Mouse (Mus musculus): Measurements from ENCODE around the gene Foxl2. TPM values are rescaled to one million over a fixed set of nuclear protein-coding genes. Genes with fewer than 3 reads are reported as not detected.

The Foxl2 gene
- polyA plus RNA-seq (2015; fragmentation: Nextera tagmentation; extraction: Ambion mirVana), result 0.61 TPM in 2 replicates

DNA sequence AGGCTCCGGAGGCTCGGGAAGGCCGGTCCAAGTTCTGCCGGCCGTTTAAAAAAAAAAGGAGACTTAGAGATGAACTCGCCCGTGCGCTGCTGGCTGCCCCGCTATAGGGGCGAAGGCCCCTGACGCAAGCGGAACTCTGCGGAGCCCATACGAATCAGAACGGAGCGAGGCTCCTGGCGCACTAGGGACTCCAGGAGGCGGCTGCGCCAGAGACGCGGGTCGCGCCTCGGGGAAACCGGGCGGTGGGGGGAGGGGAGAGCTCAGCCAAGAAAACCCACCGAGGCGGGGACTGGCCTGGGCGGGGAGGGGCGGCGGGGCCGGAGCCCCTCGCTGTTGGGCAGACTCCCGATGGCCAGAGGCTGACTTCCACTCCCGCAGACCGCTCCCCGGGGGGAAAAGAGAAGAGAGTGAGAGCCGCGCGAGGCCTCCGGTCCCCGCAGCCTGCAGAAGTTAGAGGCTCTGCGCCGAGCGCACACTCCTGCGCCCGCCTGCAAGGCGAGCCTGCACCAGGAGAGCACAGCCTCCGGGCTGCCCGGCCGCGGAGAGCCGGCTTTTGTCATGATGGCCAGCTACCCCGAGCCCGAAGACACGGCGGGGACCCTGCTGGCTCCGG, at the start of gene Foxl2:
TSS of gene Foxl2 (plus strand) at position 186 of the 613 bp plus-strand sequence.
- peak; percentile 37 for ATAC-seq (ENCODE audit: low FRiP score)
- no peaks in the 10 kb centered on the region for H3K36me3 ChIP-seq
- peaks cover 35% of the 10 kb centered on the region for H3K4me1 ChIP-seq (replicated peaks)
- 0% methylated on average over 47 of the region's 58 CpGs for WGBS
- H3K9ac ChIP-seq, result peak within 1 kb of the TSS; percentile 56
- H3K27ac ChIP-seq, result peak within 1 kb of the TSS; percentile 60; the same call in 1 of the 2 replicates
- H3K9me3 ChIP-seq, result no peaks in the 10 kb centered on the region
- peak within 1 kb of the TSS; percentile 57 for H3K4me2 ChIP-seq
- peak within 1 kb of the TSS; percentile 39 for H3K4me3 ChIP-seq
- peaks cover 94% of the 10 kb centered on the region for H3K27me3 ChIP-seq

DNA sequence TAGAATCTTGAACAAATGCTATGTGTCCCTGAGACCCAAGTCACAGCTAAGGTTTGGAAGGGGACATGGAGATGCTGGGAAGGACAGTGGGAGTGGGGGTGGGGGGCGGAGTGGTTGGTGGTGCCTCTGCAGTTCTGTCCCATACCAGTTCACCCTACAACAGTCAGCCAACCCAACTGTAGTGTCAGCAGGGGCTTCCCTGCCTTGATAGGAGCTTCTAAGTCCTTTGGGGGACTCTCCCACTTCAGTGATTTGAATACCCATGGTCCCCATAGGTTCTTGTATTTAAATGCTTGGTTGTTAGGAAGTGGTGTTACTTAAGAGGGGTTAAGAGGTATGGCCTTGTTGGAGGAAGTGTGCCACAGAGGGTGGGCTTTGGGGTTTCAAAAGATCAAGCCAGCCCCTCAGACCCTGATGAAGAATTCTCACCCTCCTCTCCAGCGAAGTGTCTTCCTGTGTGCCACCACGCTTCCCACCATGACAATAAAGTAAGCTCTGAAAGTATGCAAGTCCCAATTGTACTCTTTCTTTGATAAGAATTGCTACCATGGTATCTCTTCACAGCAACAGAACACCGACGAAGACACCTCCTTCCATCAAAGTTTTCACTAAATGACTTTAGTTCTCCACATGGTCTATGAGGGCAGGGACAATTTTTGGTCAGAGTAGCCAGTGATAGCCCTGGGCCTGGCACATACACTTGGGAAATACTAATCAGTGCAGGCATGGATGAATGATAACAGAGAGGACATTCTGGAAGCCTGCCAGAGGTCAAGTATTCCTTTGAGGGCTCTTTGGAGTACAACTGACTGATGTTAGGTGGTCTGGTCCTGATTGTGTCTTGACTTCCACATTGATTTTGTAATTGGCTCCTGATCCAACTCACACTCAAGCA, 34.2 kb upstream of the Foxl2 start:
- Histone ChIP-seq H3K4me3 (no peak overlapping the region), H3K27ac (no peak overlapping the region), H3K9me3 (no peaks in the 10 kb centered on the region), H3K4me2 (no peak overlapping the region), H3K4me1 (replicated peaks) (no peaks in the 10 kb centered on the region), H3K36me3 (no peaks in the 10 kb centered on the region), H3K9ac (no peak overlapping the region), H3K27me3 (no peaks in the 10 kb centered on the region)
- 93% methylated on average over 5 of the region's 5 CpGs for WGBS
- ATAC-seq (ENCODE audit: low FRiP score), result no peak

DNA sequence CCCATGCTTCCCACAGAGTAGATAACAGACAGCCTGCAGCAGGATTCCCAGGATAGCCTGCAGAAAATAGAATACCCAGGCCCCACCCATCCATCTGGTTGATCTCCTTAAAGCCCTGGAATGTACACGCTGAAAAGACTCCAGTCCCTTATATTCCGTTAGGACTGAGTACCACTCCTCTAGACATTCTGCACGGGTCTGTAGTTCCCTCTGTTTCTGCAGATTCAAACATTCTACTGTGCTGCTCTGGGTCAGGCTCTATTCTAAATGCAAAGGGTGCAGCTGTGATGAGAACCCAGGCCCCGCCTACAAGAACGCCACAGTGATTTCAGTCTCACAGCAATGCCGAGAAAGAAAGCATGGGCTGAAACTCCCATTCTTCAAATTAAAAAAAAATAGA, 32.0 kb upstream of the Foxl2 start:
- no peaks in the 10 kb centered on the region for H3K27me3 ChIP-seq
- no peak overlapping the region for H3K4me2 ChIP-seq
- H3K36me3 ChIP-seq, result no peaks in the 10 kb centered on the region
- H3K4me3 ChIP-seq, result no peak overlapping the region
- H3K27ac ChIP-seq, result no peak overlapping the region
- no peaks in the 10 kb centered on the region for H3K9me3 ChIP-seq
- H3K9ac ChIP-seq, result no peak overlapping the region
- no peak for ATAC-seq (ENCODE audit: low FRiP score)
- WGBS, result 40% methylated on average over 6 of the region's 6 CpGs
- H3K4me1 ChIP-seq (replicated peaks), result no peaks in the 10 kb centered on the region

DNA sequence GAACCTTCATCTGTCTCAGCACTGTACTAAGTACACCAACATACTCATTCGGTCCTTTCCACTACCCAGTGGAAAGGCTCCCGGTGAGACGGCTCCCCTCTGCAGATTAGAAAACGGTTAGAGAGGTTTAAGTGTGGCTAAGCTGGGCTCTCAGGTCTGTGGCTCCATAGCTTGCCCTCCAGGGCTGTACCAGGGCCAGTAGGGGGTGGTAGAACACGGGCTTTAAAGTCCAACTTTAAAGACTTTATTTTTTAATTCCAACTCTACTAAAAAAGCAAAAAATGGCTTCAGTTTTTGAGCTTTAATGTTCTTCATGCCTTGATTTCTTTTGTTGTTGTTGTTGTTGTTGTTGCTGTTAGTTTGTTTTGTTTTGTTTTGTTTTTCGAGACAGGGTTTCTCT, 30.9 kb upstream of the Foxl2 start:
- H3K4me2 ChIP-seq, result no peak overlapping the region
- 72% methylated on average over 6 of the region's 6 CpGs for WGBS
- no peak overlapping the region for H3K9ac ChIP-seq
- no peak overlapping the region for H3K27ac ChIP-seq
- no peak for ATAC-seq (ENCODE audit: low FRiP score)
- no peaks in the 10 kb centered on the region for H3K27me3 ChIP-seq
- no peaks in the 10 kb centered on the region for H3K36me3 ChIP-seq
- no peaks in the 10 kb centered on the region for H3K4me1 ChIP-seq (replicated peaks)
- no peaks in the 10 kb centered on the region for H3K9me3 ChIP-seq
- H3K4me3 ChIP-seq, result no peak overlapping the region

DNA sequence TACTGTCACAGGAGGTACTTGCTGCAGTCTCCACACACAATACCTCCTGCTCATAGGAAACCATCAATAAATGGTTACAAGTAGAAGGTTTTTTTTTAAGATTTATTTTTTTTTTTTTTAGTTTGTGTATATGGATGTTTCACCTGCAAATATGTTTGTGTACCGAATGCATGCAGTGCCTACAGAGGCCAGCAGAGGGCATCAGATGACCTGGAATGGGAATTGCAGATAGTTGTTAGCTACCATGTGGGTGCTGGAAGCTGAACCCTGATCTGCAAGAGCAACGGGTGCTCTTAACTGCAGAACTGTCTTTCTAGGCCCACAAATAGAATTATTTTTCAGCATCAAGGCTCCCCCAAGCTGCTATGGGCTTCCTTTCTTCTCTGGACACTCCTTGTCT, 25.6 kb upstream of the Foxl2 start:
- Histone ChIP-seq H3K4me1 (replicated peaks) (no peaks in the 10 kb centered on the region), H3K27me3 (no peaks in the 10 kb centered on the region), H3K36me3 (no peaks in the 10 kb centered on the region), H3K9ac (no peak overlapping the region), H3K27ac (no peak overlapping the region), H3K4me2 (no peak overlapping the region), H3K4me3 (no peak overlapping the region), H3K9me3 (no peaks in the 10 kb centered on the region)
- ATAC-seq (ENCODE audit: low FRiP score), result no peak
- WGBS, result 94% methylated on average over 2 of the region's 2 CpGs

DNA sequence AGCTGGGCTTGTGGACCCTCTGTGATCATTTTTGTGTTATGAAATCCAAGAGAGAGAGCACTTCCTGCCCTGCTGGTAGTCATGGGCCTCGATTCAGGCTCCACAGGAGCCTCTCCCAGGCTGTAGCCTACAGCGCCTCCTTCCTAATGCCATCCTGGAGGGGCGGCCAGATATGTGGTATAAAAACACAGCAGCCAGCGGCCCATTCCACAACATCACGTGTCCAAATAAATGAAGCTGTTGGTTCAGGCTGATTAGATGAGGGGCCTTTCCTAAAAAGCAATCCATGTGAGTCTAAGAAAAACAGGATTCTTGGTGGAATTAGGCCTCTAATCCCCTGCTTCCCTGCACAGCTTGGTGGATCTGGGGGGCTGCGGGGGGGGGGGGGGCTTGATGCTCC, 22.2 kb upstream of the Foxl2 start:
- H3K4me3 ChIP-seq, result no peak overlapping the region
- ATAC-seq (ENCODE audit: low FRiP score), result no peak
- no peaks in the 10 kb centered on the region for H3K4me1 ChIP-seq (replicated peaks)
- H3K9me3 ChIP-seq, result no peaks in the 10 kb centered on the region
- H3K9ac ChIP-seq, result no peak overlapping the region
- no peak overlapping the region for H3K4me2 ChIP-seq
- 40% methylated on average over 6 of the region's 6 CpGs for WGBS
- no peaks in the 10 kb centered on the region for H3K36me3 ChIP-seq
- 0 out of 2 replicates have a peak, but pooled peaks cover 3% of the 10 kb centered on the region for H3K27me3 ChIP-seq
- H3K27ac ChIP-seq, result no peak overlapping the region

DNA sequence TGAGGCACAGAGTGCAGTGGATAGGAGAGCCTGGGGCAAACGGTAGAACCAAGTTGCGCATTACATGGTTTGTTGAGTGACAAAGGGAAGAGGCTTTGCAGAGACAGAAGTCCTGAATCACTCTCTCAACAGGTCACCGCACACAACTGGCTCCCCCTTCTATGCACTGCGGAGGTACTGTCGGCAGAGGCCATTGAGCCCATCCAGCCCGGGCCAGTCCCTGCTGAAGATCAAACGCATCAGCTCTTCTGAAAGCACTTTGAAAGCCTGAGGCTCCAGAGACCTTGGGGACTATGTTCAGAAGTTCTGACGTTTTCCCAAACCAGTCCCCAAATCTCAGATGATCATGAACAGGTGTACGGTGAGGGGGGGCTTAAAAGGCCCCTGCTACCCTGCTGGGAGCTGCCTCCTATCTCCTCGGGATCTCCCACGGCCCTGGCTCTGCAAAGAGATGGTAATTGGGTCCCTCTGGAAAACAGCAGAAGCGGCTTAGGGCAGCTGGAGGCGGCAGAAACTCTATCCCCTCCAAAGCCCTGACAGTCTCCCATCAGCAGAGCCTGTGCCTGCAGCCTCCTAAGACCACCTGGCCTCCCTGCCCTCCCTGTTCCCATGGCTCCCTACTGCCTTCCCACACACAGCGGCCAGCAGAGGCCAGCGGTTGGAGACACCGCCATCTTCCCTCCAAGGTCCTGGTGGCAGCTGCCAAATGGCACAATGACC, 19.7 kb upstream of the Foxl2 start:
- no peaks in the 10 kb centered on the region for H3K4me1 ChIP-seq (replicated peaks)
- no peak overlapping the region for H3K27ac ChIP-seq
- no peak overlapping the region for H3K4me3 ChIP-seq
- ATAC-seq (ENCODE audit: low FRiP score), result no peak
- 0 out of 2 replicates have a peak, but pooled peaks cover 3% of the 10 kb centered on the region for H3K27me3 ChIP-seq
- no peak overlapping the region for H3K9ac ChIP-seq
- H3K9me3 ChIP-seq, result no peaks in the 10 kb centered on the region
- no peak overlapping the region for H3K4me2 ChIP-seq
- H3K36me3 ChIP-seq, result no peaks in the 10 kb centered on the region
- 23% methylated on average over 16 of the region's 16 CpGs for WGBS

DNA sequence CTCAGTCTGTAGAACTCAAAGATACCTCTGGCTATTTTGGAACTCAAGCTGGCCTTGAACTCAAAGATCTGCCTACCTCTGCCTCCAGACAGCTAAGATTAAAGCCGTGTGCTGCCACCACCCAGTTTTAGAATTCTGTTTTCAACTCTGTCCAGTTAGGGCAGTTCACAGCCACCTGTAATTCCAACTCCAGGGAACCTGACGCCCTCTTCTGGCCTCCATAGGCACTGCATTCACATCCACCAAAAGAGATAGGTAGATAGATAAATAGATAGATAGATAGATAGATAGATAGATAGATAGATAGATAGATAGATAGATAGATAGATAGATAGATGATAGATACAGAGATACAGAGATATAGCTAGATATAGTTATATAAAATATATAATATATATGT, 15.8 kb upstream of the Foxl2 start:
- Histone ChIP-seq H3K4me3 (no peak overlapping the region), H3K27ac (no peak overlapping the region), H3K27me3 (0 out of 2 replicates have a peak, but pooled peaks cover 3% of the 10 kb centered on the region), H3K4me2 (no peak overlapping the region), H3K4me1 (replicated peaks) (no peaks in the 10 kb centered on the region), H3K9me3 (no peaks in the 10 kb centered on the region), H3K36me3 (no peaks in the 10 kb centered on the region), H3K9ac (no peak overlapping the region)
- WGBS, result 30% methylated on average over 2 of the region's 2 CpGs
- ATAC-seq (ENCODE audit: low FRiP score), result no peak

DNA sequence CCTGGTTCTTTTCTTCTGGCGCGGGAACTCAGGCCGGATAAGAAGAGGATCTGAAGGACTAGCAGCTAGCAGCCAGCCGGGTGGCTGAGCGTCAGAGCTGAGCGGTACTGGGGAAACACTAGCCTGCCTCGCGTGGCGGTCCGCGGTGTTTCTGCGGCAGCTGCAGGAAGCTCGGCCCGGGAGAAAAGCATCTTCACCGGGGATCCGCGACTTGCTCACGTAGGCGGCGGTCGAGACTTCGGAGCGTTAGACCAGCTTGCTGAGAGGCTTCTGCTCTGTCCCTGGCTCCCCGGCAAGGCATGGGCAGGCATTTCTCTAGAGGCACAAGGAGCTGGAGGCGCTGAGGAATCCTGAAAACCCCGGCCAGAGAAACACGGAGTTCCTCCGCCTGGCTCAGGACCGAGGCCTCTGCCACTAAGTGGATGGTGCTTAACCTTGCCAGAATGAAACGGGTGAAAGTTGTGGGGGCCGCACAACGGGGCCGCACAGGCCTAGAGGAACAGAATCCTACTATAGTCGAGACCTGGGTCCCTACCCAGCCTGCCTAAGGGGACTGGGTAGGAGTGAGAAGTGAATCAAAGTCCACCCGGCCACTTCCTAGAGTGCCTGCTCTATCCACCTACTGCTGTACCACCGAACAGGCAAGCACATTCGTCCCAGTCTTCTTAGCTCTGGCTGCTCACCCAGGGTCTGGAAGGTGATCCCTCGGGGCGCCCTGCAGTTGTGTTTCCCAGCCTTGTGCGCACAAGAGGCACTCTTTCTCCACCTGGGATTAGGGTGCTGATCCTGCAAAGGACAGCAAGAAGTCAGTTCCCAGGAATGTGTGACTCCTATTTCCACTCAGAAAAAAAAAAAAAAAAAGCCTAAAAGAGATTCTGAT, 2.7 kb upstream of the Foxl2 start:
- no peak for ATAC-seq (ENCODE audit: low FRiP score)
- Histone ChIP-seq H3K27ac (no peak overlapping the region), H3K4me1 (replicated peaks) (peaks cover 35% of the 10 kb centered on the region), H3K9me3 (no peaks in the 10 kb centered on the region), H3K4me3 (peak overlapping the region; percentile 21), H3K27me3 (peaks cover 90% of the 10 kb centered on the region), H3K4me2 (peak overlapping the region; percentile 34), H3K36me3 (no peaks in the 10 kb centered on the region), H3K9ac (no peak overlapping the region; the same call in 1 of the 2 replicates)
- WGBS, result under 1% methylated on average over 40 of the region's 40 CpGs

DNA sequence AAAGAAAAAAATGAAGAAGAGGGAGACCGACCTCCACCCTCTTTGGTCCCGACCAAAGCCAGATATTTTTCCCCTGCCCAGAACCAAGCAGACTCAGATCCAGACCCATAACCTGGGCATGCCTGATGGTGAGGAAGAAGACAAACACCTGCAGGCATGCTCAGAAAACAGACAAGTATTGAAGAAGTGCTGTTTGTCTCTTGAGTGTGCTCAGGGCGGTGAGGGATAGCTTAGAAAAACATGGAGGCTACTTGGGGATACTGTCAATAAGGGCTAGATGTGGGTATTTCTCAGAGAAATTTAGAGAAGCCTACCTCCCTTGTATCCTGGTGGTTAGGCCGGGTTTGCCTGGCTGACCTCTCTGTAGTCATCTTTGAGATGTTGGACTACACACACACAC, 1.8 kb upstream of the Foxl2 start:
- peaks cover 35% of the 10 kb centered on the region for H3K4me1 ChIP-seq (replicated peaks)
- no peak for ATAC-seq (ENCODE audit: low FRiP score)
- 3% methylated on average over 4 of the region's 4 CpGs for WGBS
- no peak overlapping the region for H3K9ac ChIP-seq
- H3K27me3 ChIP-seq, result peaks cover 92% of the 10 kb centered on the region
- H3K36me3 ChIP-seq, result no peaks in the 10 kb centered on the region
- no peak overlapping the region for H3K27ac ChIP-seq
- H3K9me3 ChIP-seq, result no peaks in the 10 kb centered on the region
- H3K4me2 ChIP-seq, result no peak overlapping the region
- H3K4me3 ChIP-seq, result no peak overlapping the region

DNA sequence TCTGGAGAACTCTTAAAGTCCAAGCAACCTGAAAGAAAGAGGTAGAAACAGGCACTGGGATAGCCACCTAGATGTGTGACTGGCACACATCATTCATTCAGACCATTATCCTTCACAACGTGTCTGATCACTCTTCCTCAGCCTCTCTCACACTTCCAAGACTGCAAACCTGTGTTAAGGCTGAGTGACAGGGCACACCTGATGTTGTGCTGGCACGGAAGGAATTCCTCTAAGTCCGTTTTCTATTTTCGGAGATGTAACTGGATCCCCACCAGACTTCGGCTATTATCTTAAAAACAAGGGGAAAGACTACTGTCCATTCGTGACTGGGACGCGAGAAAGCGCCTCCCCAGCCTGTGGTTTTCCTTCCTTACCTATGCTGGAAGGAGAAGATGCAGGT, 1.3 kb upstream of the Foxl2 start:
- Histone ChIP-seq H3K9ac (no peak overlapping the region), H3K4me3 (no peak overlapping the region), H3K4me1 (replicated peaks) (peaks cover 35% of the 10 kb centered on the region), H3K27ac (no peak overlapping the region), H3K9me3 (no peaks in the 10 kb centered on the region), H3K36me3 (no peaks in the 10 kb centered on the region), H3K4me2 (peak overlapping the region; percentile 57; the same call in 1 of the 2 replicates), H3K27me3 (peaks cover 92% of the 10 kb centered on the region)
- WGBS, result 5% methylated on average over 9 of the region's 9 CpGs
- ATAC-seq (ENCODE audit: low FRiP score), result no peak

All from hindbrain, embryonic 13.5 days (tissue).